Mouse (Mus musculus) adipocyte (in vitro differentiated cells): ENCODE results near the gene Crnn.

Source experiments
- DNase-seq: peaks from one replicate; pipeline ENCODE4 v3.0.0-alpha.2; 2016; ENCODE audit warnings: low spot score

The Crnn gene

DNA sequence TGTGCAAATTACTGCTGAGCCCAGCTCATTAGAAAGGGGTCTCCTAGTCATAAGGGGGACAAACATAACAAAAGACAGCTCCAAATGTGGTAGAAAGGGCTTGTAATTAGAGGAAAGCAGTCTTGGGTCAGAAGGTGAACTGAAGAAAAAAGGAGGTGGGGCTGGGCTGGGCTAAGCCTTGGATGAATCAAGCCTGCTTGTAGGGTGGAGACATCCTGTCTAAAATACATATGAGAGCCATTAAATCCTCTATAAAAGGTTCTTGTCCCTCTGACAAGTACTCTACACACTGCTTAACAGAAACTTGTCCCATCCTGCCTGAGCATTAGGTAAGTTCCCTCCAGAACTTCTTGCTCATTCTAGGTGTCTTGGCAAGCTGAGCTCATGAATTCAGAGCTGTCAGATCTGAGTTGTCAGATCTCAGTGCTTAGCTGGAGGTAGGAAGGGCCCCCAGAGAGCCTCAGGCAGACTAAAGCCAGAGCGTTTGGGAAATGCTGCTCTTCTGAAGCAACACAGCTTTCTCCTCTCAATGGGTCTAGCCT, at the start of gene Crnn:
TSS of gene Crnn (plus strand) at position 278 of the 542 bp plus-strand sequence.
- no peak for DNase-seq

DNA sequence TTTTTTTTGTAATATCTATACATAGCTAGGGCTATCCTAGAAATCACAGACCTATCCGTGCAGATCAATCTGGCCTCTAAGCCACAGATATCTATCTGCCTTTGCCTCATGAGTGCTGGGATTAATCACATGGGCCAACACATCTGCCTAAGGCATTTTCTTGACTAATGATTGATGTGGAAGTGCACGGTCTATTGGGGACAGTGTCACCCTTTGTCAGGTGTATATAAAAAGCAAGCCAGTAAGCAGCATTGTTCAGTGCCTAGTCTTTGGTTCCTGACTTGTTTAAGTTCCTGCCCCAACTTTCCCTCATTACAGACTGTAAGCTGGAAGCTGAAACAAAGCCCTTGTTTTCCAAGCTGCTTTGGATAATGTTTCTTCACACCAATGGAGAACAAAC, 48.1 kb upstream of the Crnn start:
- no peak for DNase-seq

DNA sequence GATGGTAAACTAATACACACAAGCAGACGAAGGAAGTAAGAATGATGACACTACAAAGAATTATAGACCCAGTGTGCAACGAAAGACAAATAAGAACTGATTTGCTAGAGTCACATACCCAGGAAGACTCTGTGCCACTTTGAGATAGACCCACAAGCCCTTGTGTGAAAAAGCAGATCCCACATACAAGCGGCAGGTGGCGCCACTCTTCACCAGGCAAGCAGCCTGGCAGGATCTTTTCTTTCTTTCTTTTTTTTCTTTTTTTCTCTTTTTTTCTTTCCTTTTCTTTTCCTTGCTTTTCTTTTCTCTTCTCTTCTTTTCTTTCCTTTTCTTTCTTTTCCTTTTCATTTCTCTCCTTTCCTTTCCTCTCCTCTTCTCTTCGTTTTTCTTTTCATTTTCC, 32.9 kb upstream of the Crnn start:
- DNase-seq = no peak

DNA sequence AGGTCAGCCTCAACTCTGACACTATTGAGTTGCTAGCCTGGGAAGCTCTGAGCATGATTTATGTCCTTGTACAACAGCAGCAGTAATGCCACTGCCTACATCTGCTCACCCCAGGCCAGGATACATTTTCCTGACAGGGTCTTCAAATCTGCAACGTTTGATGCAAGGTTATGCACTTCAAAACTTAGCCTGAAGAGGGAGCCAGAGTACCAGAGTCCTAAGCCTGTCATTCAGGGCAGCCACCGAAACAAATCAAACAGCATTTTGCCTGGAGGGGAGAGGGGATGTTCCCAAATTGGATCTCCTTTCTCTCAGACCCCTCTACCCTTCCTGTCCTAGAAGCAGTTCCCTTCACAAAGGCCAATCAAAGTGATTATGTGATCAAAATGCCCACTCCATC, 30.1 kb upstream of the Crnn start:
- peak; percentile 22 for DNase-seq

DNA sequence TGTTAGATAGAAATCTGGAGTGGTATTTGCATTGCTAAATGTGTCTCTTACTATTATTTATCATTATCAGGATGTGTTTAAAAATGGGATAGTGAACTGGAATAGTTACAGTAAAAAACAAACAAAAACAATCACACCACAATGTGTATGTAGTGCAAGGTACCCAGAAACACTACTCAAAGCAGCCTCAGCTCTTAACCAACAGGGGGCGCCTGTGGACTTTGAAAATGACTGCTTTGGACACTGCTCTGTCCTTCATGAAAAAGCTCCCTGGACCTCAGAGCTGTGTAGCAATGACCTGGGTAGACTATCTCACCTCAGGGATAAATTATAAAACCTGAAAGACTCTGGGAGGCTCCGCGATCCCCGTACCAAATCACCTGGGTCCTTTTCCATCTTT, 25.5 kb upstream of the Crnn start:
- DNase-seq = no peak

DNA sequence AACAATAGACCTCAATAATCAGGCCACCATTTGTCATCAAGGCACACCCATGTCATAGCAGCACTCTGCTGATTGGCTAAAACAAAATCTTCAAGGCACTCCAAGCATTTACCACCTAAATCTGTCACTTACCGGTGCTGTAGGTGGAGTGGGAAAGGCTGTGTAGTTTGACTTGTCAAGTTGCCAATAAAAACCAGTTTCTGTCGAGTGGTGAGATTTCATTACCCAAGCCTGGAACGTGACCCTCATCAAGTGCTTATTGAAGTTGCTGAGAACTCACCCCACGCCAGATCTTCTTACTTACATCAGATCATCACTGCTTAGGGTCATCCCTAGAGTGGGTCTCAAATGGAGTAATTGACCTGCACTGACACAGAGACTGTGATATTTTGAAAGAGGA, 16.5 kb upstream of the Crnn start:
- DNase-seq = no peak

DNA sequence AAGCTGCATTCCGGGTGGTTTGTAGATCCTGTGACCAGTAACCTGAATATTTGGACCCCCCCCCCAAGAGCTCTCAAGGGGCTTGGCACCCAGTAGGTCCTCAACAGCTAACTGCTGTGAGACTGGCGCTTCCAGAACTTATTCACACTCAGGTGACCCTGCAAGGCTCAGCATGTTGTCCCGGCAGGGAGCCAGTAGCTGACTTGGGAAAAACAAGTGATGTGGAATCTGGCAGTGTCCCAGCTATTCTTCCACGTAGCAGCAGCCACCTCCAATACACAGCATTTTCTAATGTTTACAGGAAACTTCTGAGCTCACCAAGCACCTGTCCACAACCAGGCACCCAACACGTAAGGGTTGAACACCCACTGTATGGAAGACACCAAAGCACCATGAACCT, 15.5 kb upstream of the Crnn start:
- DNase-seq = no peak

DNA sequence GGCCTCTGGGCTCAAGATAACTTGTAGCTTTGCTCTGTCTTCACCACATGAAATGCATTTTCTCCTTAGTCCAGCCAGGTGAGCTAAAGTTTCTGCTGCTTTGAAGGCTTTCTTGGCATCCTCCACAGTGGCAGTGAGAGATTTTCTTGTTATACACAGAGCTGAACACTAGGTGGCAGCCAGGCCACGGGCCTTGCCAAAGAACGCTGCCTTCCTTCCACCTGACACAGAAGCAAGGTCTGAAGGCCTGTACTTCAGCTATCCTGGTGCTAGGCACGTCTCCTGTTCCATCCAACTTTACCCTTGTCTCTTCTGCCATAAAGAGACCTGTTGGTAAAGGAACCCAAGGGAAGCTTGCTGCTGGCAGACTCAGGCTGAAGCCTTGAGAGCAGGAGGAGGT, 14.1 kb upstream of the Crnn start:
- peak; percentile 63 for DNase-seq

DNA sequence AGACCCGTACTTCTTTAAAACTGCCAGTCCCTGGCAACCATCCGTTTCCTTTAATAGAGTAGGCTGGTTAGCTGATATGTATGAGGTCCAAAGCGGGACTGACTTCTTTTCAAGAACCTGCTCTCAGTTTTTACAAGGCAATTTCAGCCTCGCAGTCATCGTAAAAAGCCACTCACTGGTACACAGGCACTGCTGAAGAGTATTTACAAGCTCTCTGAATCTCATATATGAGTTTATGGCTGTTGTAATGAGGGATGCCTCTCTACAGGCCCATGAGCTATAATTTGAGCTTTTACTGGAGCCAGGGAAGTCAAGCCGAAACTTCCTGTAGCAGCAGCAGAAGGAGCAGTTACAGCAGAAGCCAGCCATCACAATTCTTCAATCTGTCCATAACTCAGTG, 17.9 kb downstream of the Crnn start:
- no peak for DNase-seq

DNA sequence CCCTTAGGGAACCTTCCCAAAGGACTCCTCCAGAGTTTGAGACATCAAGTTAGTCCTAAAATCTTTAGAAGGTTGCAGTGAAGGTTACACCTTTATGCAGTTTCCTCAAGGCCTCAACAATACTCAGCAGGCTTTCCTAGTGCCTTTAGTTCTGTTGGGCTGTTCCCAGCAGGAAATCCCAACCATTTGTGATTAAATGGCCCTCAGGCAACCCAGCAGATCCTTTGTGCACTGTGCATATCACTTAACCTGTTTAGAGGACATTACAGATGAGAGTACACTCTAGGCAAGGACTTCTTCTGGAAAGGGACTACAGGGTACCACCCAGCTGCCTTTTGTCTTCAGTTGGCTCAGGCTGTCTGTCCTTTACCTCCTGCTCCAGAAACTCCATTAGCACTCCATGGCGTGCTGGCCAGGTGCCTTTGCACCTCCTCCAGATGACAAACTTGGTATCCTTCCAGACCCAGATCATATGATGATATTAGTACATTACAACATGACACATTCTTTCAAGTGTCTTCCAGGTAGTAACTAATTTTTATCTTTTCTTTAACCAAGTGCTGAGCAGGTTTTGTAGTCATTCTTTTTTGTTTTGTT, 18.5 kb downstream of the Crnn start:
- no peak for DNase-seq

DNA sequence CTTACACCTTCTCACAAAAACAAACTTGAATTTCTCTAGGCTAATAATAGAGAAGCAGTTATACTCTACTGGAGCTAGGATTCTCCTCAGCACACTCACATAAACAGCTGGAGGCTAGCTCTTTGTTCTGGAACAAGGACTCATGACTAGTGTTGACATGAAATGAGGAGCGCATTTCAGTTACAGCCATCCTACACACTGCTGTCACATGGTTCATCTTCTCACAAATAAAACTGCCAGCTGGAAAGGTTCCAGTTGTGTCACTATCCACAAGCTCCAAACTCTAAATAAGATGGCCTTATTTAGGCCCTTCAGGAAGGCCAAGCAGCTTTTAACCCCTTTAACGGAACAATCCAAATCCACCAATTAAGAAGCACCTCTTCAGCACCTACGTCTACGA, 36.3 kb downstream of the Crnn start:
- DNase-seq = no peak

DNA sequence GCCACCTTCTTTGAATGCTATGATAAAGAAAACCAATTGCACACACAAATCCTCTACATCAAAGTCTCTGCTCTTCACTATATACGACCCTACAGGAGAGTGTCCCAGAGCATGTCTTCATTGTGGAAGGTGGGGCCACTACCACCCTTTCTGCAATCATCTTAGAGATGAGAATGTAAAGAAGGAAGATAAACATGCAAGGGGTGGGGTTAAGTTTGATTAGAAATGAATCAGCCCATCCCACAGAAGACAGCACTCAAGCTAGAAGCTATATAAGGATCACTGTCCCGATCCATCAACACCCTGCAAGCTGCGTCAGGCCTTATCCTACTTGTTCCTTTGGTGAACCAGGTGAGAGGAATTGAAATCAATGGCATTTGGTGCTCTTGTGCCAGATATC, 52.4 kb downstream of the Crnn start, which contains the start of gene Flg2:
TSS of gene Flg2 (plus strand) at position 301 of the 400 bp plus-strand sequence.
- no peak for DNase-seq
